Mouse (Mus musculus) testis, adult 2 months (tissue): ENCODE measurements around the gene Gm30302. TPM values are rescaled to one million over a fixed set of nuclear protein-coding genes. Genes with fewer than 3 reads are reported as not detected.

ENCODE experiments used
- H3K27ac ChIP-seq: fragments of 200-500 bp; 2 replicates; pipeline ENCODE4 v1.5.1; 2012; ENCODE audit warnings: low read depth, low read length; ENCODE audit not compliant: control insufficient read depth, insufficient read depth
- H3K27me3 ChIP-seq: fragments of 200-500 bp; 2 replicates; pipeline ENCODE4 v1.6.1; 2012; ENCODE audit warnings: mild to moderate bottlenecking, low read length, moderate library complexity; ENCODE audit not compliant: control insufficient read depth, insufficient read depth
- H3K36me3 ChIP-seq: fragments of 200-500 bp; 2 replicates; pipeline ENCODE4 v1.6.1; 2012; ENCODE audit warnings: mild to moderate bottlenecking, low read length; ENCODE audit not compliant: control insufficient read depth, insufficient read depth
- H3K4me1 ChIP-seq: fragments of 200-500 bp; 2 replicates; pipeline ENCODE4 v1.6.1; 2012; ENCODE audit warnings: low read length; ENCODE audit not compliant: control insufficient read depth, insufficient read depth
- H3K4me3 ChIP-seq: fragments of 200-500 bp; 2 replicates; pipeline ENCODE4 v1.5.1; 2012; ENCODE audit warnings: low read depth, mild to moderate bottlenecking, low read length, moderate library complexity, mixed read lengths; ENCODE audit not compliant: control insufficient read depth
- CTCF ChIP-seq: fragments of 200-500 bp; IDR thresholded peaks from 2 replicates; pipeline ENCODE4 v1.5.1; 2012; ENCODE audit warnings: low read depth, mild to moderate bottlenecking, inconsistent platforms, low read length, moderate library complexity; ENCODE audit not compliant: control insufficient read depth, insufficient read depth, insufficient replicate concordance
- POLR2A ChIP-seq: fragments of 200-500 bp; IDR thresholded peaks from 2 replicates; pipeline ENCODE4 v1.6.1; 2012; ENCODE audit warnings: low read depth, mild to moderate bottlenecking, inconsistent platforms, low read length, moderate library complexity; ENCODE audit not compliant: control insufficient read depth
- polyA plus RNA-seq: library from polyadenylated mRNA; depleted of rRNA; stranded (reverse); fragments of >200 nt; gene quantifications from 2 replicates; pipeline ENCODE4 v1.2.3, GENCODE M21; 2012; rRNA removed

Gene Gm30302
- polyA plus RNA-seq, 1 experiment, result 19.7 TPM

DNA sequence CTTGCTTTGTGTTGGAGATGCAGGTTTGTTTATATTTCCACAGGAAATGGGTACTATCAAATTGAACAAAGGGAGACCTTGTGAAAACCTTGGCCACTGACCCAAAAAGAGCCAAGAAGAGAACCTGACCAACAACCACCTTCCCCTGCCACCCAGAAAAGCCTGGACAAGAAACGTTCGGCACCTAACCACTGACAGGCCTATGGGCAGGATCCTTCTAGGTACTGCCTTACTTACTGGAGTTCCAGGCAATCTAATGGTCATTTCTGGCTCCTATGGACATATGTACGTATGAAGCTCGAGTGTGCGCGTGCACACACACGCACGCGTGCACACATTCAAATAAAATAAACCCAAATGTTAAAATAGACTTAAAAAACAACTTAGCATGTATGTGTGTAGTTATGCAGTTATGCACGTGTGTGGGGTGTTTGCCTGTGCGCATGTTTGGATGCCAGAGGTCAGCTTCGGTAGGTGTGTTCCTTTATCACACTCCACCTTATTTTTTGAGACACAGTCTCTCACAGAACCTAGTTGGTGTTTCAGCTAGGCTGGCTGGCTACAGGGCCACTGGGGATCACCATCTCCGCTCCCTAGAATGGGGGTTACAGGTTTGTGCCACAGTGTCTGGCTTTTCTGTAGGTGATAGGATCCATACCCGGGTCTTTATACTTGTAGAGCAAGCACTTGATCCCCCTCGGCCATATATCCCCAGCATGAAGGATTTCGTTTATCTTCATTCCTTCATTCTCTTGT lies 57.3 kb downstream of the Gm30302 start:
- no peak overlapping the region for H3K27ac ChIP-seq
- H3K36me3 ChIP-seq, result no peaks in the 10 kb centered on the region
- H3K27me3 ChIP-seq, result no peaks in the 10 kb centered on the region
- H3K4me1 ChIP-seq, result no peaks in the 10 kb centered on the region
- TF ChIP-seq CTCF, result no peak
- no peak for TF ChIP-seq POLR2A
- H3K4me3 ChIP-seq, result no peak overlapping the region

DNA sequence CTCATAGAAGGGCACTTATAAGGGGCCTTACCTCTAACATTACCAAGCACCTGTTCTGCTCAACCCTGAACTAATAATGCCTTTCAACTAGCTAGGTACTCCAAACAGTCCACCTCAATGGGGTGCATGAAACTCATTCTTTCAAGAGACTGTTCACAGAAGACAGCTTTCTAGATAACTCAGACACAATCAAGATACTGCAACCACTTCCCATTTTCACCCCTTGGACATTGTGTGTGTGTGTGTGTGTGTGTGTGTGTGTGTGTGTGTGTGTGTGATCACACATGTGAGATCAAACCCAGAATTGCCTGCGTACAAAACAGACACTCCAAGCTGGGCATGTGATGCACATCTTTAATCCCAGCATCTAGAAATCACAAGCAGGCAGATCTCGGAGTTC lies 60.8 kb downstream of the Gm30302 start:
- no peaks in the 10 kb centered on the region for H3K27me3 ChIP-seq
- TF ChIP-seq CTCF (no peak), POLR2A (no peak)
- no peak overlapping the region for H3K4me3 ChIP-seq
- no peak overlapping the region for H3K27ac ChIP-seq
- no peaks in the 10 kb centered on the region for H3K4me1 ChIP-seq
- no peaks in the 10 kb centered on the region; the same call in 1 of the 2 replicates for H3K36me3 ChIP-seq

DNA sequence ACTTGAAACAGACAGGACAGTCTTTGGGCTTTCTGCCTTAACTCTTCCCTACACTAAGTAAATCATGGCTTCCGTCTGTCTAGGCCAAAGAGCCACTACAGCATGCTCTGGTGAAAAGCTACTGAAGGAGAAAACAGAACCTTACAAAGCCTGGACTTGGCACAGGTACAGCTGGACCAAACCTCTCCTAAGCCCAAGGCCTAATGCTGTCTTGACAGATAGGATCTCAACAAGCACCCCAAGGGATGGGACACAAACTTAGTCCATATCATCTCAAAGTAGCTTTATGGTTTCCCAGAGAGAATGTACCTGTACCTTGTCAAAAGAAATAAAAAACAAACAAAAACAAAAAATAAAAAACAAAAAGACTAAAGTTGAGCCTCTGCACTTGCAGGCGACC lies 62.4 kb downstream of the Gm30302 start:
- H3K4me3 ChIP-seq, result no peak overlapping the region

More for the DNA sequence above, 62.4 kb downstream of the Gm30302 start:
- no peak overlapping the region for H3K27ac ChIP-seq
- H3K27me3 ChIP-seq, result no peaks in the 10 kb centered on the region
- no peaks in the 10 kb centered on the region; the same call in 1 of the 2 replicates for H3K36me3 ChIP-seq
- TF ChIP-seq POLR2A (no peak), CTCF (no peak)
- no peaks in the 10 kb centered on the region for H3K4me1 ChIP-seq

Other genes starting within 250 kb of the Gm30302 start
- 0.12 and 0.20 TPM in 2 replicates for gene Omd, start 216.5 kb downstream of the Gm30302 start, polyA plus RNA-seq
- gene Ogn, start 191.0 kb downstream of the Gm30302 start, polyA plus RNA-seq, result 1.7 and 2.6 TPM in 2 replicates
- gene Cenpp, start 146.2 kb downstream of the Gm30302 start, polyA plus RNA-seq, result 9.4 and 11.2 TPM in 2 replicates
- gene Nol8, start 145.9 kb downstream of the Gm30302 start, polyA plus RNA-seq, result 18.1 and 23.3 TPM in 2 replicates
- gene Iars, start 116.9 kb downstream of the Gm30302 start, polyA plus RNA-seq, result 15.3 and 16.7 TPM in 2 replicates